Mouse (Mus musculus): ENCODE data around the gene BC117090.

DNA sequence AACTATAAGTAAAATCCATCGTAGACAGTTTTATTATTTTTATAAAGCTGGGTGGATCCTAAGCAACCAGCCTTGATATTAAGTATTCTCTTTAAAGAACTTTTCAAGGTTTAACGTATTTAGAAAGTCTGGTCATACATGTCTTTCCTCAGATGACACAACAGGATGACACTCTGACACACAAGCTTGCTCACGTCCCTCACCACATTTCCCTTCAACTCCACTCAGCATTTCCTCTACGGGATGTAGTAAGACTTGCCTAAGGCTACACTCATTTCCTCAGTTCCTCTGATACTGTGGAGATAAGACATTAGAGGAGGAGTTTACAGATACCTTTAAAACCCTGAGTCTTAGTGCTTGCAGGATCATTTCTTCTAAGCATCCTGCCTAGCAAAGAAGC is 26.5 kb downstream of the BC117090 start:
- TF ChIP-seq CTCF (IDR thresholded peaks at IDR 0.05; ENCODE audit: borderline replicate concordance, insufficient read depth, low read length) (no peak), POLR2A (IDR thresholded peaks at IDR 0.05; ENCODE audit: low read depth, low read length) (no peak)
